Mouse (Mus musculus) right cerebral cortex, postnatal 36 days (tissue): Measurements from ENCODE around the gene Nuak1.
A peak's percentile ranks its signal among the peaks of the same experiment; 100 is the strongest.

Source experiments
- DNase-seq, 2 experiments: peaks; one replicate each; pipeline ENCODE4 v3.0.0; 2022; ENCODE audit warnings: low spot score in 2 of 2, mixed read lengths in 1 of 2

The Nuak1 gene

GRCm38 (mm10) chr10:84411122-84412105 lies 29.0 kb downstream of the Nuak1 start:
- DNase-seq = no peak

GRCm38 (mm10) chr10:84408965-84409660 lies 31.3 kb downstream of the Nuak1 start:
- no peak for DNase-seq

- no peak for DNase-seq
Measured at GRCm38 (mm10) chr10:84405135-84405776, 35.1 kb downstream of the Nuak1 start.

- peak in 1 of 2 experiments; percentile 72 for DNase-seq
Measured at GRCm38 (mm10) chr10:84401907-84402371, 38.5 kb downstream of the Nuak1 start.

- no peak for DNase-seq
Measured at GRCm38 (mm10) chr10:84401189-84401588, 39.2 kb downstream of the Nuak1 start.

- DNase-seq = no peak
Measured at GRCm38 (mm10) chr10:84400037-84400681, 40.2 kb downstream of the Nuak1 start.

GRCm38 (mm10) chr10:84397276-84397675 lies 43.1 kb downstream of the Nuak1 start:
- no peak for DNase-seq

- DNase-seq = no peak
Measured at GRCm38 (mm10) chr10:84395885-84396659, 44.3 kb downstream of the Nuak1 start.

- no peak for DNase-seq
Measured at GRCm38 (mm10) chr10:84395259-84395658, 45.1 kb downstream of the Nuak1 start.

- DNase-seq = no peak
Measured at GRCm38 (mm10) chr10:84393881-84394280, 46.5 kb downstream of the Nuak1 start.

GRCm38 (mm10) chr10:84393405-84393804 lies 47.0 kb downstream of the Nuak1 start:
- no peak for DNase-seq

GRCm38 (mm10) chr10:84392723-84393081 lies 47.7 kb downstream of the Nuak1 start:
- DNase-seq = no peak

- DNase-seq = no peak
Measured at GRCm38 (mm10) chr10:84392027-84392722, 48.2 kb downstream of the Nuak1 start.

- DNase-seq = no peak
Measured at GRCm38 (mm10) chr10:84389707-84390106, 50.7 kb downstream of the Nuak1 start.

- DNase-seq = no peak
Measured at GRCm38 (mm10) chr10:84388357-84389141, 51.8 kb downstream of the Nuak1 start.

GRCm38 (mm10) chr10:84387338-84387737 lies 53.1 kb downstream of the Nuak1 start:
- no peak for DNase-seq

GRCm38 (mm10) chr10:84386625-84387242 lies 53.7 kb downstream of the Nuak1 start:
- no peak for DNase-seq

GRCm38 (mm10) chr10:84386214-84386613 lies 54.2 kb downstream of the Nuak1 start:
- DNase-seq = no peak

- DNase-seq = no peak
Measured at GRCm38 (mm10) chr10:84384761-84385160, 55.6 kb downstream of the Nuak1 start.
